Mouse (Mus musculus) brown adipose tissue, adult 24 weeks (tissue): ENCODE measurements at regions not wholly inside any gene's neighbourhood (a gene's known extent, or its start where the extent isn't known, plus 50 kb on each side); places are given as distances from the start of the nearest gene placed in this dataset.
A peak's percentile ranks its signal among the peaks of the same experiment; 100 is the strongest.

Experiments used
- H3K27ac ChIP-seq: fragments of 200-500 bp; replicated peaks from 2 replicates; pipeline ENCODE4 v1.5.1; 2012; ENCODE audit warnings: low read depth, mild to moderate bottlenecking, low read length
- H3K4me1 ChIP-seq: fragments of 200-500 bp; 2 replicates; pipeline ENCODE4 v1.6.1; 2012; ENCODE audit warnings: low read length, mixed read lengths; ENCODE audit not compliant: control insufficient read depth, insufficient read depth, insufficient read length
- H3K4me3 ChIP-seq: fragments of 200-500 bp; 2 replicates; pipeline ENCODE4 v1.5.1; 2012; ENCODE audit warnings: low read depth, mild to moderate bottlenecking, low read length, moderate library complexity; ENCODE audit not compliant: insufficient read depth

- H3K27ac ChIP-seq, result no peak overlapping the region
- no peaks in the 10 kb centered on the region for H3K4me1 ChIP-seq
- no peak overlapping the region for H3K4me3 ChIP-seq
Measured at GRCm38 (mm10) chr9:67646820-67647219, 87.3 kb upstream of the Tln2 start.

DNA sequence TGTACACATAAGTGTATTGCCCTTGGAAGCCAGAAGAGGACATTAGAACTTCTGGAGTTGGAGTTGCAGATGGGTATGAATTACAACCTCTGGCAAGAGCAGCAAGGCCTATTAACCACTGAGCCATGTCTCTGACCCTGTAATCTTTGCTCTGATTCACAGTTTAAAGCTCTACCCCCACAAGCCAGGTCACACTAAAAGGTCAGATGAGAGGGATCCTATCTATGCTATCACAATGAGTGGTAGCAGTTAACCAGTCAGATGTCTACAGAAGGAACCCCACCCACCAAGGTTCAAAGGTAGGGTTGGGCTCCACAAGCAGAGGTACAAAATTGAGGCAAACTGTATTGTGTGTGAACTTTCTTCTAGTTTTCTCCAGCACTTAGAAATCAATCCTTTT lies 94.5 kb upstream of the C2cd4b start:
- no peak overlapping the region for H3K4me3 ChIP-seq
- no peak overlapping the region for H3K27ac ChIP-seq
- H3K4me1 ChIP-seq, result no peaks in the 10 kb centered on the region

- no peak overlapping the region for H3K27ac ChIP-seq
- no peak overlapping the region for H3K4me3 ChIP-seq
Measured at GRCm38 (mm10) chr9:67670261-67671020, 88.8 kb upstream of the C2cd4b start.

DNA sequence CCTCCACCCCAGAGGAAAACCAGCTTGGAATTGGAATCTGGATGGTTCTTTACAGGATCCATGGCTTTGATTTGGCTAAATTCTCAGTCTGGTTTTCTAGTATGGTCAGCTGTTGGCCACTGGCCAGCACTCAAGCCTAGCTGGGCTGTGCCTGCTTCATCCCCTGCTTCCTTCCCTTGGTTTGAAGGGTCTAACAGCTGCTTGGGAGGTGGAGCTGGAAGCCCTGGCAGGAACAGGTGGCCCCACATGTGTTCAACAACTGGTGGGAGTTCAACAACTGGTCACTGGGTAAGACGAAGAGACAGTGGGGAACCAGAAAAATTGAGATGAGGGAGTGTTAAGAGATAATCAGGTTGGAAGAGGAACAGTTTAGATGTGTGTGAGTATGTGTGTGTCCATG lies 82.3 kb upstream of the C2cd4b start:
- Histone ChIP-seq H3K27ac (no peak overlapping the region), H3K4me1 (no peaks in the 10 kb centered on the region), H3K4me3 (no peak overlapping the region)

More at GRCm38 (mm10) chr9:67670261-67671020, 88.8 kb upstream of the C2cd4b start:
- no peaks in the 10 kb centered on the region for H3K4me1 ChIP-seq

DNA sequence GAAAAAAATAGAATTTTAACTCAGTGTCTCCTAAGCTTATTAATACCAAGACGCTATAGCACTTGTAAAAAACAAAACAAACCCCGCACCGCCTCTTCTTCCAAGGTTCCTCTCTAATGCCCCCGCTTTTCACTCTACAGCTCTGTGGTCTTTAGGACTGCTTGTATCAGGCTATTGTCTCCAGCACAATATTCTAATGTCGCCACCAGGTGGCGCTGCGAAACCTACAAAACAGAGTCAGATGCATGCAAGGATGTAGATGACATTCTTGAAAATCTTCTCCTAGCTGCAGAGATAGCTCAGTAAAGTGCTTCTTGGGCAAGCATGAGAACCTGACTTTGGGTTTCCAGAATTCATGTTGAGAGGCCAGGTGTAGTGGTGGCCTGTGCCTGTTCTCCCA lies 75.9 kb upstream of the C2cd4b start:
- no peak overlapping the region for H3K4me3 ChIP-seq
- H3K27ac ChIP-seq, result no peak overlapping the region
- H3K4me1 ChIP-seq, result no peaks in the 10 kb centered on the region

DNA sequence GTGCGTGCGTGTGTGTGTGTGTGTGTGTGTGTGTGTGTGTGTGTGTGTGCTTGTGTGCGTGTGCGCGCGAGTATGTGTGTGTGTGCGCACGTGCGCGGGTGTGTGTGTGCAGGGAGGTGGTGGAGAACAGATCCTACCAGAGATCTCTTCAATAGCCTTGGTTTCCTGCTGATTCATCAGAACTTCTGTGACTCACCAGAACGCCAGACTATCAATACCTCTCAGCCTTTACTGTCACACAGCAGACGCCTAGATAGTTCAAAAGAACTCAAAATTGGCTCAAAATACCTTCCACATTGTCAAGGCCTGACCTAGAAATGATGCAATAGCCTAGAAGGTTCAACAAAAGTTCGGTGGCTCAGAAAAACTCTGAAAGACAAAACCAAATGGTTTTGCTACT lies 66.8 kb upstream of the C2cd4b start:
- Histone ChIP-seq H3K27ac (no peak overlapping the region), H3K4me1 (no peaks in the 10 kb centered on the region), H3K4me3 (no peak overlapping the region)

DNA sequence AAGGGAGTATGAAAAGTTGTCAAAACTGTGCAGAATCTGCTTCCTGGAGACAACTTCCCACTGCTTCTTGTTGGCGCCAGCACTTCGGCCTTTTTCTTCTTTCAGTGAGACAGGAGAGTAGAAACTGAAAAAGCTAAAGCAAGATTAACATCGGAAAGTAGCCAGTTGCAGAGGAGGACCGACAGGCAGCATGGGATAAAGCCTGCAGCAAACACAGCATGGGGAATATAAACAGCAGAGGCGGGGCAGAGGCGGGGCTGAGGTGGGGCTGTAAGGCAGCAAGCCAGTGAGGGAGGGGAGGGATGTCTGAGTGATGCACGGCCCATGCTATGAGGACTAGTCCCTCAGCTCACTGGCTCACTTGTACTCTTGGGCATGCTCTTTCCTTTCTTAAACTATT lies 65.5 kb upstream of the C2cd4b start:
- H3K4me3 ChIP-seq, result no peak overlapping the region
- no peaks in the 10 kb centered on the region for H3K4me1 ChIP-seq

DNA sequence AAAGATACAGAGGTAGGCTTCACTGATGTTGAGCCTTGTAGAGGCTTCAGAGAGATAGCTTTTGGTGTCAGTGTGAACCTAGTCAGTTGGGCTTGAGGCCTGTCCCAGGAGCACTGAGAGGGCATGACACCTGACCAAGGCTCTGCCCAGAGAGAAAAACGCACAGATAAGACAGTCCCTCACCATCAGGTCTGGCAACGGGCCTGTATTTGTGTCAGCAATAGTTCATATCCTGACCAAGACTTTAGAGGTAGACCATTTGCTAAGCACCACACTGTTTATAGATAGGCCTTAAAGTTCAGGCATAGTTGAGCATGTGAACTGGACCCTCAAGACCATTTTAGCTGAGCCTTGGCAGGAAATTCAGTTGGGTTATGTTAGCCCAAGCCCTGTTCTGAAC lies 60.4 kb upstream of the C2cd4b start:
- no peak overlapping the region for H3K4me3 ChIP-seq
- H3K4me1 ChIP-seq, result no peaks in the 10 kb centered on the region
- no peak overlapping the region for H3K27ac ChIP-seq

More for the DNA sequence above, 65.5 kb upstream of the C2cd4b start:
- H3K27ac ChIP-seq, result no peak overlapping the region

DNA sequence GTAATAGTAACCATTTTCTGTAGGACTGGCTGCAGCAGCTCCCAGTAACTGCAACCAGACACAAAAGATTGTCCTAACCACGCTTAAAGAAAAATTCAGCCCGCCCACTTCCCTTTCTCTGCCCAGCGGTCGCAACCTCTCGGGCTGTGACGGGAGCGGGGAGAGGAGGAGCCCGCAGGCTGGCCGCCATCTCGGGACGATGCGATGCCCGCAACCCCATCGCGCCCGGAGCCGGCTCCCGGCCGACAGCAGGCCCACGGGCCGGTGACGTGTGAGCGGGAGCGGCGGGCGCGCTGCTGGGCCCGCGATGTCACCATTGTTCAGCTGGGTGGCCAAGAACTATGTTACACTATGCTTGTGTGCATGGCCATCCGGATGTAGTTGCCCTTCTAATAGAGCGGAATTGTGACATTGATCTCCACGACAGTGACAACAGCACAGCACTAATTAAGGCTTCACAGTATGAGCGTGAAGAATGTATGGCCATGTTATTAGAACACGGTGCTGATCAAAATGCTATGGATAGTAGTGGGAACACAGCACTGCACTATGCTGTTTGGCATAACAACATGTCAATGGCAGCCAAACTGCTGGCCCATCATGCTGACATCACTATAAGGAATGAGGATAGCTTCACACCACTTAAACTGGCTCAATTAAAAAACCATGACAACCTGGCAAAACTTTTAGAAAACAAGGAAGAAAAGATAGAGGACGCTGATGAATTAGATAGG lies 59.2 kb upstream of the C2cd4b start:
- H3K27ac ChIP-seq, result no peak overlapping the region
- no peaks in the 10 kb centered on the region for H3K4me1 ChIP-seq
- H3K4me3 ChIP-seq, result peak overlapping the region; percentile 46

- no peaks in the 10 kb centered on the region for H3K4me1 ChIP-seq
- H3K27ac ChIP-seq, result no peak overlapping the region
- H3K4me3 ChIP-seq, result no peak overlapping the region
Measured at GRCm38 (mm10) chr9:67708246-67708960, 50.8 kb upstream of the C2cd4b start.
